Mouse (Mus musculus): ENCODE measurements at regions not wholly inside any gene's neighbourhood (a gene's known extent, or its start where the extent isn't known, plus 50 kb on each side); places are given as distances from the start of the nearest gene placed in this dataset.
A peak's percentile ranks its signal among the peaks of the same experiment; 100 is the strongest.

GRCm38 (mm10) chrX:142540264-142540663 is 140.9 kb upstream of the Tmem164 start:
- peak; percentile 76 for DNase-seq (ENCODE audit: low read depth, low spot score)

- DNase-seq (ENCODE audit: low read depth, low spot score), result no peak
Measured at GRCm38 (mm10) chrX:142552196-142552595, 129.0 kb upstream of the Tmem164 start.

GRCm38 (mm10) chrX:142554161-142554560 is 127.0 kb upstream of the Tmem164 start:
- DNase-seq (ENCODE audit: low read depth, low spot score), result peak; percentile 63

GRCm38 (mm10) chrX:142557496-142557895 is 123.7 kb upstream of the Tmem164 start:
- no peak for DNase-seq (ENCODE audit: low read depth, low spot score)

- DNase-seq (ENCODE audit: low read depth, low spot score), result no peak
Measured at GRCm38 (mm10) chrX:142560209-142560912, 120.8 kb upstream of the Tmem164 start.

- DNase-seq (ENCODE audit: low read depth, low spot score), result no peak
Measured at GRCm38 (mm10) chrX:142561788-142562187, 119.4 kb upstream of the Tmem164 start.

- DNase-seq (ENCODE audit: low read depth, low spot score), result no peak
Measured at GRCm38 (mm10) chrX:142564186-142564585, 117.0 kb upstream of the Tmem164 start.

- DNase-seq (ENCODE audit: low read depth, low spot score), result no peak
Measured at GRCm38 (mm10) chrX:142571772-142572171, 109.4 kb upstream of the Tmem164 start.

- no peak for DNase-seq (ENCODE audit: low read depth, low spot score)
Measured at GRCm38 (mm10) chrX:142574022-142574421, 107.2 kb upstream of the Tmem164 start.

GRCm38 (mm10) chrX:142574945-142575710 is 106.1 kb upstream of the Tmem164 start:
- no peak for DNase-seq (ENCODE audit: low read depth, low spot score)

GRCm38 (mm10) chrX:142576127-142576526 is 105.1 kb upstream of the Tmem164 start:
- peak; percentile 46 for DNase-seq (ENCODE audit: low read depth, low spot score)

GRCm38 (mm10) chrX:142577449-142578081 is 103.6 kb upstream of the Tmem164 start:
- no peak for DNase-seq (ENCODE audit: low read depth, low spot score)

GRCm38 (mm10) chrX:142585281-142585680 is 95.9 kb upstream of the Tmem164 start:
- DNase-seq (ENCODE audit: low read depth, low spot score), result no peak

GRCm38 (mm10) chrX:142599377-142599776 is 81.8 kb upstream of the Tmem164 start:
- no peak for DNase-seq (ENCODE audit: low read depth, low spot score)

- no peak for DNase-seq (ENCODE audit: low read depth, low spot score)
Measured at GRCm38 (mm10) chrX:142600782-142601181, 80.4 kb upstream of the Tmem164 start.

GRCm38 (mm10) chrX:142605088-142605487 is 76.1 kb upstream of the Tmem164 start:
- no peak for DNase-seq (ENCODE audit: low read depth, low spot score)

GRCm38 (mm10) chrX:142606595-142607205 is 74.5 kb upstream of the Tmem164 start:
- peak; percentile 89 for DNase-seq (ENCODE audit: low read depth, low spot score)

- DNase-seq (ENCODE audit: low read depth, low spot score), result no peak
Measured at GRCm38 (mm10) chrX:142616189-142616872, 64.9 kb upstream of the Tmem164 start.

- DNase-seq (ENCODE audit: low read depth, low spot score), result no peak
Measured at GRCm38 (mm10) chrX:142618389-142618788, 62.8 kb upstream of the Tmem164 start.

- DNase-seq (ENCODE audit: low read depth, low spot score), result no peak
Measured at GRCm38 (mm10) chrX:142623359-142623758, 57.8 kb upstream of the Tmem164 start.

GRCm38 (mm10) chrX:142623882-142624281 is 57.3 kb upstream of the Tmem164 start:
- DNase-seq (ENCODE audit: low read depth, low spot score), result no peak
